14 mouse cellular contexts compared by ENCODE assay signal in genomic region chr4:33109720-33110458, GRCm38 (mm10). TPM values are rescaled to one million over a fixed set of nuclear protein-coding genes. Genes with fewer than 3 reads are reported as not detected.
DNase-seq lines count a peak whose midpoint lies in the region; ATAC-seq and TF ChIP-seq lines count a peak whose summit lies in the region.
"Had no signal": no experiment of that assay in that cellular context is flagged by ENCODE, and none has a peak within 500 bp of the region (broad histone marks: within the 10 kb centered on the region; RNA-seq: fewer than 3 reads in every experiment).

No protein-coding gene starts in this region.

- TF ChIP-seq CTCF in thymus, adult 2 months (IDR thresholded peaks at IDR 0.05; ENCODE audit: borderline replicate concordance, control insufficient read depth, extremely low read depth, insufficient read depth, low read length, poor library complexity) = no peak
- TF ChIP-seq CTCF in liver, postnatal 0 days (IDR thresholded peaks at IDR 0.05; ENCODE audit: low read depth) = no peak
- no peak for TF ChIP-seq CTCF in lung, adult 2 months (IDR thresholded peaks at IDR 0.05; ENCODE audit: insufficient read depth, low read length)

- peaks cover 23% of the 10 kb centered on the region for H3K4me1 ChIP-seq in thymus, adult 2 months (replicated peaks; ENCODE audit: control insufficient read depth, insufficient read depth, low read length)
- H3K4me1 ChIP-seq in liver, postnatal 0 days (ENCODE audit: insufficient read depth) = no peaks in the 10 kb centered on the region
- no peaks in the 10 kb centered on the region for H3K4me1 ChIP-seq in forebrain, embryonic 11.5 days (replicated peaks; ENCODE audit: control insufficient read depth, insufficient read depth, low read length)
- H3K4me1 ChIP-seq in lung, adult 2 months (ENCODE audit: control insufficient read depth, insufficient read depth, low read length) = no peaks in the 10 kb centered on the region
- H3K4me1 ChIP-seq: intestine, embryonic 15.5 days; limb, embryonic 15.5 days had no signal

- 41% methylated on average over 14 of the region's 14 CpGs for WGBS in thymus, adult 2 months
- 38% methylated on average over 14 of the region's 14 CpGs for WGBS in liver, postnatal 0 days (ENCODE audit: insufficient replicate concordance)
- 88% methylated on average over 14 of the region's 14 CpGs for WGBS in forebrain, embryonic 11.5 days
- 44% methylated on average over 14 of the region's 14 CpGs for WGBS in lung, adult 2 months

- no peak overlapping the region for H3K4me2 ChIP-seq in liver, postnatal 0 days (ENCODE audit: low read depth, low read length)
- H3K4me2 ChIP-seq in forebrain, embryonic 11.5 days (ENCODE audit: low read depth, low read length, severe bottlenecking) = no peak overlapping the region
- H3K4me2 ChIP-seq: intestine, embryonic 15.5 days; limb, embryonic 15.5 days had no signal

- TF ChIP-seq EP300 in liver, postnatal 0 days (IDR thresholded peaks at IDR 0.05; ENCODE audit: low read depth) = no peak

- H3K36me3 ChIP-seq in thymus, adult 2 months (ENCODE audit: control insufficient read depth, insufficient read depth, low read length) = no peaks in the 10 kb centered on the region
- no peaks in the 10 kb centered on the region for H3K36me3 ChIP-seq in liver, postnatal 0 days (replicated peaks; ENCODE audit: insufficient read depth, low read length)
- H3K36me3 ChIP-seq in forebrain, embryonic 11.5 days (ENCODE audit: control insufficient read depth, insufficient read depth, low read length) = no peaks in the 10 kb centered on the region
- H3K36me3 ChIP-seq: intestine, embryonic 15.5 days; limb, embryonic 15.5 days had no signal

- peak; percentile 11 for DNase-seq in thymus, postnatal 25 days
- no peak for DNase-seq in thymus, adult 2 months
- DNase-seq in c-Kit-positive CD71-positive TER-119-positive erythroid progenitor cells, embryonic 14.5 days (ENCODE audit: low spot score) = peak; percentile 29
- DNase-seq in liver, postnatal 0 days = no peak
- DNase-seq in forebrain, embryonic 11.5 days (ENCODE audit: low spot score) = no peak
- no peak for DNase-seq in left cerebral cortex, postnatal 14 days (ENCODE audit: low spot score in 2 of 2)
- no peak for DNase-seq in lung, adult 2 months
- DNase-seq: adrenal gland, postnatal 36 days; cerebellum, adult 18-20 months; heart, adult 18-20 months; heart, postnatal 4 days; kidney, postnatal 4 days had no signal

- ATAC-seq in liver, postnatal 0 days = no peak
- no peak for ATAC-seq in forebrain, embryonic 11.5 days (replicated peaks; ENCODE audit: low FRiP score)
- ATAC-seq: intestine, embryonic 15.5 days had no signal

- no peak overlapping the region for H3K9ac ChIP-seq in liver, postnatal 0 days (replicated peaks)
- no peak overlapping the region for H3K9ac ChIP-seq in forebrain, embryonic 11.5 days (ENCODE audit: low read length)
- H3K9ac ChIP-seq: intestine, embryonic 15.5 days; limb, embryonic 15.5 days had no signal

- no peaks in the 10 kb centered on the region for H3K27me3 ChIP-seq in thymus, adult 2 months (ENCODE audit: control insufficient read depth, insufficient read depth, low read length)
- H3K27me3 ChIP-seq in liver, postnatal 0 days (ENCODE audit: insufficient read depth, low read length) = no peaks in the 10 kb centered on the region
- H3K27me3 ChIP-seq in forebrain, embryonic 11.5 days (ENCODE audit: control insufficient read depth, insufficient read depth, low read length) = no peaks in the 10 kb centered on the region
- H3K27me3 ChIP-seq: intestine, embryonic 15.5 days; limb, embryonic 15.5 days had no signal

- TF ChIP-seq POLR2A in thymus, adult 2 months (IDR thresholded peaks at IDR 0.05; ENCODE audit: control insufficient read depth, extremely low read depth, insufficient read depth, low read length, poor library complexity) = no peak
- TF ChIP-seq POLR2A in lung, adult 2 months (IDR thresholded peaks at IDR 0.05; ENCODE audit: borderline replicate concordance, extremely low read depth, low read depth, low read length) = no peak

- no peak overlapping the region for H3K27ac ChIP-seq in thymus, adult 2 months (ENCODE audit: control insufficient read depth, insufficient read depth, low read length)
- H3K27ac ChIP-seq in liver, postnatal 0 days (ENCODE audit: low read depth) = 0 out of 2 replicates have a peak overlapping the region, but pooled peaks have one; percentile 11
- no peak overlapping the region for H3K27ac ChIP-seq in forebrain, embryonic 11.5 days (ENCODE audit: low read depth, low read length)
- H3K27ac ChIP-seq: intestine, embryonic 15.5 days; limb, embryonic 15.5 days had no signal

- no peaks in the 10 kb centered on the region for H3K9me3 ChIP-seq in liver, postnatal 0 days (ENCODE audit: low read length)
- H3K9me3 ChIP-seq in forebrain, embryonic 11.5 days (ENCODE audit: control insufficient read depth, low read length) = no peaks in the 10 kb centered on the region
- H3K9me3 ChIP-seq: intestine, embryonic 15.5 days; limb, embryonic 15.5 days had no signal

- intact Hi-C loops in left cerebral cortex, postnatal 14 days (cut with DNase I) = loop anchor here (10.0 kb wide), 1 partner anchor 335 kb away; no protein-coding TSS in a partner anchor

- H3K4me3 ChIP-seq in thymus, adult 2 months (ENCODE audit: control insufficient read depth, insufficient read depth, low read length) = no peak overlapping the region
- H3K4me3 ChIP-seq in liver, postnatal 0 days (ENCODE audit: low read depth, low read length) = no peak overlapping the region
- H3K4me3 ChIP-seq in forebrain, embryonic 11.5 days (ENCODE audit: low read depth, low read length) = no peak overlapping the region
- no peak overlapping the region for H3K4me3 ChIP-seq in lung, adult 2 months (replicated peaks; ENCODE audit: extremely low read depth, low read depth, low read length)
- H3K4me3 ChIP-seq: intestine, embryonic 15.5 days; limb, embryonic 15.5 days had no signal

RNA-seq across cellular contexts. Expression of gene Gabrr1, which starts 22.4 kb away (rescaled TPM):
- polyA plus RNA-seq in thymus, adult 2 months (2012; rRNA removed) = 0.09 and 0.18 TPM in 2 replicates
- polyA plus RNA-seq in liver, postnatal 0 days (2015; fragmentation: Nextera tagmentation; extraction: Ambion mirVana) = not detected in 2 replicates
- not detected in 2 replicates for polyA plus RNA-seq in forebrain, embryonic 11.5 days (2014; fragmentation: Nextera tagmentation; extraction: Ambion mirVana)
- not detected for total RNA-seq in left cerebral cortex, postnatal 14 days (2021)
- polyA plus RNA-seq in lung, adult 2 months (2012; rRNA removed) = 0.06 TPM in 1 of 2 replicates, not detected in the other
- polyA plus RNA-seq: intestine, embryonic 15.5 days had no signal

RNA-seq across cellular contexts. Expression of gene Gabrr2, which starts 47.1 kb away (rescaled TPM):
- 3.0 and 3.9 TPM in 2 replicates for polyA plus RNA-seq in thymus, adult 2 months (2012; rRNA removed)
- polyA plus RNA-seq in liver, postnatal 0 days (2015; fragmentation: Nextera tagmentation; extraction: Ambion mirVana) = 0.06 TPM in 1 of 2 replicates, not detected in the other
- 0.36 and 0.73 TPM in 2 replicates for polyA plus RNA-seq in forebrain, embryonic 11.5 days (2014; fragmentation: Nextera tagmentation; extraction: Ambion mirVana)
- total RNA-seq in left cerebral cortex, postnatal 14 days (2021) = under 1 TPM in 1 of 2 experiments, not detected in 1; 0.49 TPM
- polyA plus RNA-seq in lung, adult 2 months (2012; rRNA removed) = 1.3 TPM in 2 replicates
- total RNA-seq: heart, postnatal 4 days had no signal

Comparison
In these comparisons a context has a peak if more than half of its experiments do, and no peak if none do; other contexts are left out.
1. DNase-seq: peak in thymus, postnatal 25 days (single experiment) and c-Kit-positive CD71-positive TER-119-positive erythroid progenitor cells, embryonic 14.5 days (single experiment); none in thymus, adult 2 months (single experiment), liver, postnatal 0 days (single experiment), forebrain, embryonic 11.5 days (single experiment), left cerebral cortex, postnatal 14 days (0 of 2) and lung, adult 2 months (single experiment).